Mouse (Mus musculus) embryonic facial prominence, embryonic 15.5 days (tissue): ENCODE measurements around the gene Hmcn1. TPM values are rescaled to one million over a fixed set of nuclear protein-coding genes. Genes with fewer than 3 reads are reported as not detected.

Source experiments
- ATAC-seq: fragments of 200-750 bp; cut with Nextera tagmentation; 2 replicates; pipeline ENCODE4 v1.8.0; 2017; ENCODE audit warnings: low read depth, moderate TSS enrichment; ENCODE audit not compliant: insufficient number of reproducible peaks, low FRiP score, low TSS enrichment
- H3K27ac ChIP-seq: fragments of 300-500 bp; sonication (generic); replicated peaks from 2 replicates; pipeline ENCODE4 v1.5.1; 2015; ENCODE audit warnings: mild to moderate bottlenecking, inconsistent platforms
- H3K27me3 ChIP-seq: fragments of 300-500 bp; sonication (generic); 2 replicates; pipeline ENCODE4 v1.6.1; 2015; ENCODE audit warnings: inconsistent platforms
- H3K36me3 ChIP-seq: fragments of 300-500 bp; sonication (generic); 2 replicates; pipeline ENCODE4 v1.6.1; 2015; ENCODE audit warnings: mild to moderate bottlenecking, inconsistent platforms
- H3K4me1 ChIP-seq: fragments of 300-500 bp; sonication (generic); 2 replicates; pipeline ENCODE4 v1.6.1; 2015; ENCODE audit warnings: inconsistent platforms
- H3K4me2 ChIP-seq: fragments of 300-500 bp; sonication (generic); replicated peaks from 2 replicates; pipeline ENCODE4 v1.6.1; 2015; ENCODE audit warnings: mild to moderate bottlenecking, inconsistent platforms
- H3K4me3 ChIP-seq: fragments of 300-500 bp; sonication (generic); replicated peaks from 2 replicates; pipeline ENCODE4 v1.5.1; 2015; ENCODE audit warnings: mild to moderate bottlenecking, inconsistent platforms
- H3K9ac ChIP-seq: fragments of 300-500 bp; sonication (generic); 2 replicates; pipeline ENCODE4 v1.6.1; 2015; ENCODE audit warnings: inconsistent platforms
- H3K9me3 ChIP-seq: fragments of 300-500 bp; sonication (generic); replicated peaks from 2 replicates; pipeline ENCODE4 v1.6.1; 2016; ENCODE audit warnings: inconsistent platforms
- WGBS: fragments of 180-500 bp; shearing (Covaris S2); methylation state at CpG from one replicate; pipeline ENCODE4 v1.1.7; 2015; 5-methylcytosine and 5-hydroxymethylcytosine counted together
- polyA plus RNA-seq: library from polyadenylated mRNA; unstranded; fragments of >200 nt; fragmentation: Nextera tagmentation; extraction: Ambion mirVana; gene quantifications from 2 replicates; pipeline ENCODE4 v1.2.1, GENCODE M21; 2015

Gene Hmcn1
- 26.4 and 27.2 TPM in 2 replicates for polyA plus RNA-seq

- Histone ChIP-seq H3K4me3 (peak within 1 kb of the TSS; percentile 59), H3K9ac (peak within 1 kb of the TSS; percentile 58), H3K27me3 (no peaks in the 10 kb centered on the region), H3K9me3 (no peaks in the 10 kb centered on the region), H3K27ac (peak within 1 kb of the TSS; percentile 86), H3K4me1 (peaks cover 19% of the 10 kb centered on the region), H3K4me2 (peak within 1 kb of the TSS; percentile 67), H3K36me3 (no peaks in the 10 kb centered on the region)
- WGBS, result 1% methylated on average over 34 of the region's 38 CpGs
- ATAC-seq, result peak; percentile 94
Observed at GRCm38 (mm10) chr1:150993162-150994064, at the start of gene Hmcn1. Hmcn1 (minus strand) TSS chr1:150993435.

GRCm38 (mm10) chr1:151040945-151041649, 47.9 kb upstream of the Hmcn1 start:
- Histone ChIP-seq H3K4me2 (0 out of 2 replicates have a peak overlapping the region, but pooled peaks have one; percentile 9), H3K27ac (no peak overlapping the region), H3K27me3 (no peaks in the 10 kb centered on the region), H3K36me3 (no peaks in the 10 kb centered on the region), H3K4me3 (no peak overlapping the region), H3K4me1 (0 out of 2 replicates have a peak, but pooled peaks cover 5% of the 10 kb centered on the region), H3K9me3 (no peaks in the 10 kb centered on the region), H3K9ac (no peak overlapping the region)
- no peak for ATAC-seq
- WGBS, result 54% methylated on average over 18 of the region's 18 CpGs

GRCm38 (mm10) chr1:151040290-151040689, 47.1 kb upstream of the Hmcn1 start:
- Histone ChIP-seq H3K4me2 (no peak overlapping the region), H3K4me1 (0 out of 2 replicates have a peak, but pooled peaks cover 5% of the 10 kb centered on the region), H3K27me3 (no peaks in the 10 kb centered on the region), H3K27ac (no peak overlapping the region), H3K36me3 (no peaks in the 10 kb centered on the region), H3K9ac (no peak overlapping the region), H3K9me3 (no peaks in the 10 kb centered on the region), H3K4me3 (no peak overlapping the region)
- no peak for ATAC-seq
- 61% methylated on average over 7 of the region's 7 CpGs for WGBS

GRCm38 (mm10) chr1:151039189-151039588, 46.0 kb upstream of the Hmcn1 start:
- Histone ChIP-seq H3K4me3 (no peak overlapping the region), H3K4me1 (0 out of 2 replicates have a peak, but pooled peaks cover 5% of the 10 kb centered on the region), H3K9ac (no peak overlapping the region), H3K27ac (no peak overlapping the region), H3K36me3 (no peaks in the 10 kb centered on the region), H3K4me2 (no peak overlapping the region), H3K9me3 (no peaks in the 10 kb centered on the region), H3K27me3 (no peaks in the 10 kb centered on the region)
- 74% methylated on average over 4 of the region's 4 CpGs for WGBS
- ATAC-seq, result no peak

GRCm38 (mm10) chr1:151038566-151038965, 45.3 kb upstream of the Hmcn1 start:
- Histone ChIP-seq H3K4me2 (no peak overlapping the region), H3K9me3 (no peaks in the 10 kb centered on the region), H3K27ac (no peak overlapping the region), H3K9ac (no peak overlapping the region), H3K27me3 (no peaks in the 10 kb centered on the region), H3K4me3 (no peak overlapping the region), H3K4me1 (0 out of 2 replicates have a peak, but pooled peaks cover 5% of the 10 kb centered on the region), H3K36me3 (no peaks in the 10 kb centered on the region)
- WGBS, result 30% methylated on average over 8 of the region's 8 CpGs
- ATAC-seq, result no peak; the same call in 1 of the 2 replicates

- no peak overlapping the region for H3K4me3 ChIP-seq
- no peak overlapping the region for H3K4me2 ChIP-seq
- H3K4me1 ChIP-seq, result peaks cover 8% of the 10 kb centered on the region; the same call in 1 of the 2 replicates
- H3K9me3 ChIP-seq, result no peaks in the 10 kb centered on the region
- no peak for ATAC-seq
- H3K36me3 ChIP-seq, result no peaks in the 10 kb centered on the region
- H3K9ac ChIP-seq, result no peak overlapping the region
- no peak overlapping the region for H3K27ac ChIP-seq
- no peaks in the 10 kb centered on the region for H3K27me3 ChIP-seq
- WGBS, result 80% methylated on average over 15 of the region's 15 CpGs
Observed at GRCm38 (mm10) chr1:151036405-151036985, 43.3 kb upstream of the Hmcn1 start.

- 84% methylated on average over 3 of the region's 3 CpGs for WGBS
- no peak overlapping the region for H3K27ac ChIP-seq
- no peak overlapping the region for H3K4me2 ChIP-seq
- H3K9ac ChIP-seq, result no peak overlapping the region
- H3K4me3 ChIP-seq, result no peak overlapping the region
- no peaks in the 10 kb centered on the region for H3K36me3 ChIP-seq
- H3K9me3 ChIP-seq, result no peaks in the 10 kb centered on the region
- ATAC-seq, result no peak
- H3K27me3 ChIP-seq, result no peaks in the 10 kb centered on the region
- H3K4me1 ChIP-seq, result peaks cover 10% of the 10 kb centered on the region; the same call in 1 of the 2 replicates
Observed at GRCm38 (mm10) chr1:151035766-151036165, 42.5 kb upstream of the Hmcn1 start.

- 2% methylated on average over 5 of the region's 5 CpGs for WGBS
- Histone ChIP-seq H3K9ac (no peak overlapping the region), H3K9me3 (no peaks in the 10 kb centered on the region), H3K27me3 (no peaks in the 10 kb centered on the region), H3K4me3 (no peak overlapping the region), H3K36me3 (no peaks in the 10 kb centered on the region), H3K27ac (no peak overlapping the region), H3K4me2 (no peak overlapping the region), H3K4me1 (peaks cover 10% of the 10 kb centered on the region; the same call in 1 of the 2 replicates)
- no peak for ATAC-seq
Observed at GRCm38 (mm10) chr1:151034993-151035592, 41.9 kb upstream of the Hmcn1 start.

- no peak overlapping the region for H3K9ac ChIP-seq
Observed at GRCm38 (mm10) chr1:151033291-151033690, 40.1 kb upstream of the Hmcn1 start.

GRCm38 (mm10) chr1:151031581-151031980, 38.3 kb upstream of the Hmcn1 start:
- 48% methylated on average over 10 of the region's 10 CpGs for WGBS
- peak overlapping the region; percentile 17; the same call in 1 of the 2 replicates for H3K27ac ChIP-seq
- H3K9me3 ChIP-seq, result no peaks in the 10 kb centered on the region
- H3K36me3 ChIP-seq, result no peaks in the 10 kb centered on the region
- H3K4me3 ChIP-seq, result no peak overlapping the region
- H3K9ac ChIP-seq, result no peak overlapping the region
- H3K4me2 ChIP-seq, result 0 out of 2 replicates have a peak overlapping the region, but pooled peaks have one; percentile 11
- H3K4me1 ChIP-seq, result peaks cover 6% of the 10 kb centered on the region; the same call in 1 of the 2 replicates
- ATAC-seq, result no peak
- H3K27me3 ChIP-seq, result no peaks in the 10 kb centered on the region

More at GRCm38 (mm10) chr1:151033291-151033690, 40.1 kb upstream of the Hmcn1 start:
- H3K9me3 ChIP-seq, result no peaks in the 10 kb centered on the region
- H3K27me3 ChIP-seq, result no peaks in the 10 kb centered on the region
- no peaks in the 10 kb centered on the region for H3K36me3 ChIP-seq
- no peak overlapping the region for H3K4me3 ChIP-seq
- H3K4me2 ChIP-seq, result no peak overlapping the region
- ATAC-seq, result no peak
- peaks cover 6% of the 10 kb centered on the region; the same call in 1 of the 2 replicates for H3K4me1 ChIP-seq
- no peak overlapping the region for H3K27ac ChIP-seq
